8 mouse cellular contexts compared by ENCODE assay signal in the genomic region with DNA sequence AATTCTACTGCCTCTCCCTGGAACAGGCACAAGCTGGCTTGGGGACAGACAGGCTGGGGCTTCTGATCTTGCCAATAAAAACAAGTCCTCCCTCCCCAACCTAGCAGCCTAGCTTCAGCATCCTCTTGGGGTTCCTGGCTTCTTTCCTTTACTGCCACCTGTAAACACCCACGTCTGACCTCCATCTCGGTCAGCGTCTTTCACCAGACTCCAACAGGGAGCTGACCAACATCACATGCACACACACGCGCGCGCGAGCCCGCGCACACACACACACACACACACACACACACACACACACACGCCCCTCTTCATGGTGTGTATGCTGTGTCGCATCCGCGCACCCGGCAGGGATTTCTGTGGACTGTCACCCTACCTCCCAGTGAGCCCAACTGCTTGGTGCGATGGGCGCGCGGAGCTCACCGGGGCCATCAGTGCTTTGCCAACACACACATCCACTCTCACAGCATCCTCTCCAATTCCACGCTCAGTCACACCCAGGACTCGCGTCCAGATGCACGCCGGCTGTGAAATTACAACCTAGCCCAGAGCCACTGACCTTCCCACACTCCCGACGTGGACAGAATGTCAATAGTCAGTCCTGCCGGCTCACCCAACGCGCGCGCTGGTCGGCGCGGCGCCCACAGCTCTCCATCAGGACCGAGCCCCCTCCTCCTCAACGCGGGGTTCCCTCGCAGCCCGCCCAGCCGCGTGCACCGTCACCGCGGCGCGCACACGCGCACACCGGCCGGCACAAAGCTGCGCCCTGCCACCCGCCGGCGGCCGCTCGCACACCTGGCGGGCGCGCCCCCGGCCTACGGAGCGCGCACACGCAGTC. TPM values are rescaled to one million over a fixed set of nuclear protein-coding genes. Genes with fewer than 3 reads are reported as not detected.
DNase-seq lines count a peak whose midpoint lies in the region; ATAC-seq and TF ChIP-seq lines count a peak whose summit lies in the region.
"Had no signal": no experiment of that assay in that cellular context is flagged by ENCODE, and none has a peak within 500 bp of the region (broad histone marks: within the 10 kb centered on the region; RNA-seq: fewer than 3 reads in every experiment).

No protein-coding gene starts in this region.

- 3% methylated on average over 63 of the region's 66 CpGs for WGBS in forebrain, embryonic 13.5 days
- 1% methylated on average over 66 of the region's 66 CpGs for WGBS in olfactory bulb, adult 2 months

- no peak for DNase-seq in testis, postnatal 10 days (ENCODE audit: low spot score)
- DNase-seq in left cerebral cortex, postnatal 14 days (ENCODE audit: low spot score in 2 of 2), result peak; percentile 63 to 68
- DNase-seq in adrenal gland, adult 18-20 months (ENCODE audit: low spot score in 2 of 2), result no peak
- DNase-seq in kidney, adult 11 months, result no peak

- peak; percentile 87 for ATAC-seq in forebrain, embryonic 13.5 days

- TF ChIP-seq CTCF in testis, adult 2 months (IDR thresholded peaks at IDR 0.05; ENCODE audit: control insufficient read depth, insufficient read depth, insufficient replicate concordance, low read depth, low read length), result no peak
- no peak for TF ChIP-seq CTCF in olfactory bulb, adult 2 months (IDR thresholded peaks at IDR 0.05; ENCODE audit: insufficient read depth, low read depth, low read length)

- peaks cover 14% of the 10 kb centered on the region for H3K4me1 ChIP-seq in testis, adult 2 months (ENCODE audit: control insufficient read depth, insufficient read depth, low read length)
- H3K4me1 ChIP-seq in forebrain, embryonic 13.5 days, result peaks cover 7% of the 10 kb centered on the region
- H3K4me1 ChIP-seq in olfactory bulb, adult 2 months (ENCODE audit: control insufficient read depth, insufficient read depth, low read length), result peaks cover 32% of the 10 kb centered on the region

- no peaks in the 10 kb centered on the region for H3K36me3 ChIP-seq in testis, adult 2 months (ENCODE audit: control insufficient read depth, insufficient read depth, low read length)
- H3K36me3 ChIP-seq in forebrain, embryonic 13.5 days (ENCODE audit: poor library complexity, severe bottlenecking), result no peaks in the 10 kb centered on the region

- intact Hi-C loops in left cerebral cortex, postnatal 14 days (cut with DNase I), result no loop called here

- H3K9me3 ChIP-seq in forebrain, embryonic 13.5 days (replicated peaks), result no peaks in the 10 kb centered on the region

- H3K4me3 ChIP-seq in testis, adult 2 months (ENCODE audit: control insufficient read depth, low read depth, low read length), result peak overlapping the region; percentile 36
- peak overlapping the region; percentile 48 for H3K4me3 ChIP-seq in forebrain, embryonic 13.5 days
- peak overlapping the region; percentile 76 for H3K4me3 ChIP-seq in olfactory bulb, adult 2 months (ENCODE audit: insufficient read depth, low read depth, low read length)
- H3K4me3 ChIP-seq: myocyte had no signal

- peak overlapping the region; percentile 63 for H3K9ac ChIP-seq in forebrain, embryonic 13.5 days

- peak overlapping the region; percentile 73 for H3K4me2 ChIP-seq in forebrain, embryonic 13.5 days

- no peak for TF ChIP-seq POLR2A in testis, adult 2 months (IDR thresholded peaks at IDR 0.05; ENCODE audit: control insufficient read depth, low read depth, low read length)
- peak; percentile 29; the same call in 1 of the 2 replicates for TF ChIP-seq POLR2A in olfactory bulb, adult 2 months (IDR thresholded peaks at IDR 0.05; ENCODE audit: insufficient read depth, low read depth, low read length)

- H3K27me3 ChIP-seq in testis, adult 2 months (ENCODE audit: control insufficient read depth, insufficient read depth, low read length), result no peaks in the 10 kb centered on the region
- H3K27me3 ChIP-seq in forebrain, embryonic 13.5 days, result peaks cover 62% of the 10 kb centered on the region

- H3K27ac ChIP-seq in testis, adult 2 months (ENCODE audit: control insufficient read depth, insufficient read depth, low read depth, low read length), result no peak overlapping the region
- peak overlapping the region; percentile 41; the same call in 1 of the 2 replicates for H3K27ac ChIP-seq in forebrain, embryonic 13.5 days
- H3K27ac ChIP-seq in olfactory bulb, adult 2 months (ENCODE audit: insufficient read depth, low read depth, low read length), result peak overlapping the region; percentile 60

RNA-seq across cellular contexts. Expression of gene Rap1gap2, which starts 21.1 kb away (rescaled TPM):
- polyA plus RNA-seq in testis, adult 2 months (2012; rRNA removed), result 3.4 and 5.0 TPM in 2 replicates
- polyA plus RNA-seq in forebrain, embryonic 13.5 days (2015; fragmentation: Nextera tagmentation; extraction: Ambion mirVana), result 4.0 and 6.2 TPM in 2 replicates
- total RNA-seq in left cerebral cortex, postnatal 14 days (2021), result 100 to 1,000 TPM; 179 to 181 TPM
- polyA plus RNA-seq in olfactory bulb, adult 2 months (2012; ENCODE audit: insufficient read depth, insufficient read length, low replicate concordance, missing spikeins), result not detected in 2 replicates
- 10 to 100 TPM in 1 of 2 experiments, 1 to 10 TPM in 1; 8.2 to 10.9 TPM for total RNA-seq in adrenal gland, adult 18-20 months (2021)

RNA-seq across cellular contexts. Expression of gene Ccdc92b, which starts 29.8 kb away (rescaled TPM):
- 0.79 and 0.82 TPM in 2 replicates for polyA plus RNA-seq in testis, adult 2 months (2012; rRNA removed)
- polyA plus RNA-seq in forebrain, embryonic 13.5 days (2015; fragmentation: Nextera tagmentation; extraction: Ambion mirVana), result 1.1 TPM in 2 replicates
- total RNA-seq in left cerebral cortex, postnatal 14 days (2021), result 10 to 100 TPM; 23.1 to 23.4 TPM
- not detected in 2 replicates for polyA plus RNA-seq in olfactory bulb, adult 2 months (2012; ENCODE audit: insufficient read depth, insufficient read length, low replicate concordance, missing spikeins)
- total RNA-seq in adrenal gland, adult 18-20 months (2021), result 1 to 10 TPM; 3.0 to 3.7 TPM

RNA-seq across cellular contexts. Expression of gene Cluh, which starts 59.7 kb away (rescaled TPM):
- polyA plus RNA-seq in testis, adult 2 months (2012; rRNA removed), result 37.1 and 40.6 TPM in 2 replicates
- 9.3 and 11.8 TPM in 2 replicates for polyA plus RNA-seq in forebrain, embryonic 13.5 days (2015; fragmentation: Nextera tagmentation; extraction: Ambion mirVana)
- 10 to 100 TPM; 61.5 to 62.1 TPM for total RNA-seq in left cerebral cortex, postnatal 14 days (2021)
- polyA plus RNA-seq in olfactory bulb, adult 2 months (2012; ENCODE audit: insufficient read depth, insufficient read length, low replicate concordance, missing spikeins), result not detected in 2 replicates
- total RNA-seq in adrenal gland, adult 18-20 months (2021), result 100 to 1,000 TPM; 203 to 205 TPM

Comparison
In these comparisons a context has a peak if more than half of its experiments do, and no peak if none do; other contexts are left out.
1. DNase-seq: peak in left cerebral cortex, postnatal 14 days (2 of 2); none in testis, postnatal 10 days (single experiment), adrenal gland, adult 18-20 months (0 of 2) and kidney, adult 11 months (single experiment).
2. Peak in every context shown above with its lines, with median percentiles within 50 percentile points of each other: H3K4me3 ChIP-seq.